Mouse (Mus musculus): ENCODE results near the gene Dnase1l2.

Gene Dnase1l2

DNA sequence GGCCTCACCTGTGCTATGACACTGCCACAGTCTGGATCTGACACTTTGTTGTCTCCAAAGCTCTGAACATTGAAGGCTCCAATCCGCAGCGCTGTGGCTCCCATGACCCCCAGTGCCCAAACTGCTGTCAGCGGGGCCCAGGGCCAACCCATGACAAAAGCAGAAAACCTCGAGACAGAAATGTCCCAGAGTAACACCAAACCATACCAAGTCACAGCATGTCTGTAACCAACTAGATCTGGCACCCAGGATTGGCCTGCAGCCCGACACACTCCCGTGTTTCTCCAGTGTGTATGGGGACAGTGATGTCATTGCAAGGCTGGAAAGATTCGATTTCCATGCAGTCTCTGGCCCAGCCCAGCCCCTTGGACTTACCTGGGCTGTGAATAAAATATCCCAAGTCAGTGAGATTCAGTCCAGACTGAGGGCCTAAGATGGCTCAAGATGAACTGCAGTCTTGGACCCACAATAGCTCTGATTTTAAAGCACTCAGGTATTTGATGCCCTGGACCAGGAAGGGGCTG lies at the start of gene Dnase1l2:
Gene Dnase1l2, minus strand, starts transcription at position 474 of the 524 bp plus-strand sequence.
- DNase-seq (ENCODE audit: low read depth, low spot score): no peak

DNA sequence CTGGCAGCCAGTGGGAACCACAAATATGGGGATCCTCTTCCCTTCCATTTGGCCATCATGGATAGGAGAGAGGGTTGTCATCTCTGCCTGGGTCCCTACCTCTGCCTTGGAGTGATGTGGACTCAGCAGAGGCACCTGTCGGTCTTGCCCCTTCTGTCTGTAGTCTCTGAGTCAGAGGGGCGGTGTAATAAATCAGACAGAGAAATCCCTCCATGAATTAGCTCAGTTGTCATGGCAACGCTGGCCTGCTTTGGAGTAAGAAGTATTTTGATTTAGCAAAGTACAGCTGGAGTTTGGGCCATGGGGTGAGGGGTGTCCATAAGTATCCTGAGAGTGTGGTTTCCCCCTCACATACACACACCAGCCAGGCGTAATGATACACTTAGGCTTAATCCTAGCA lies 47.5 kb upstream of the Dnase1l2 start:
- DNase-seq (ENCODE audit: low read depth, low spot score): no peak

DNA sequence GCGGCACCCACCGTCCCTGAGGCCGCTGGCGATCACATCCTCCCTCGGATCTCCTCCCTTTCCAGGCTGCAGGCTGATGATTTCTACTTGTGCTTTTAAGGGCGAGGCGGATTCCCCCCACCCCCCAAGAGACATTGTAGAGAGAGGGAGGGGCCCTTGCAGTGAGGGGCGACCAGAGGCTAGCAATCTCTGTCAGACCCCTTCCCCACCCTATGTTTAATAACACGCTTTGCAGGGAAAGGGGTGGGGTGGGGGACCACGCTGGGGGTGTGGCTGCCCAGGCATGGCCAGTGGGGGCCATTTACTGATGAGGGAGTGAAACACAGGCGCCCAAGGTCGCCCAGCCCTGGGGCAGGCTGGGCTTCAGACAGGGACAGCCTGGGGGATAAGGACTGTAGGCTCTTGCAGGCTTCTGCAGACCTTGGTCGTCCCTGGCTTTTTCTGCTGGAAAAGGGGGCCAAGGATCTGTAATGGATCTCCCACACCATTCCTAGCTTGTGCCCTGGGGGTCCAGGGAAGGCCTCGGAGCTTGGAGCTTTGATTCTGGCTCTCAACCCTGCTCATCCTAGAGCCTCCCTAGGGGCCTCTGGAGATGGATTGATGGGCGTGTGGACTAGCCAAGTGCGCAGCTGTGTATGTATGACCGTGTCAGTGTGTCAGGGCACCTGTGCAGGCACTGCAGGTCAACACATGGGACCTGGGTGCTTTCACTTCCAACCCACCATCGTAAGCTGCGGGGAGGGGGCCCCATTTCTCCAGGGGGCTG lies 46.5 kb upstream of the Dnase1l2 start:
- DNase-seq (ENCODE audit: low read depth, low spot score): no peak

DNA sequence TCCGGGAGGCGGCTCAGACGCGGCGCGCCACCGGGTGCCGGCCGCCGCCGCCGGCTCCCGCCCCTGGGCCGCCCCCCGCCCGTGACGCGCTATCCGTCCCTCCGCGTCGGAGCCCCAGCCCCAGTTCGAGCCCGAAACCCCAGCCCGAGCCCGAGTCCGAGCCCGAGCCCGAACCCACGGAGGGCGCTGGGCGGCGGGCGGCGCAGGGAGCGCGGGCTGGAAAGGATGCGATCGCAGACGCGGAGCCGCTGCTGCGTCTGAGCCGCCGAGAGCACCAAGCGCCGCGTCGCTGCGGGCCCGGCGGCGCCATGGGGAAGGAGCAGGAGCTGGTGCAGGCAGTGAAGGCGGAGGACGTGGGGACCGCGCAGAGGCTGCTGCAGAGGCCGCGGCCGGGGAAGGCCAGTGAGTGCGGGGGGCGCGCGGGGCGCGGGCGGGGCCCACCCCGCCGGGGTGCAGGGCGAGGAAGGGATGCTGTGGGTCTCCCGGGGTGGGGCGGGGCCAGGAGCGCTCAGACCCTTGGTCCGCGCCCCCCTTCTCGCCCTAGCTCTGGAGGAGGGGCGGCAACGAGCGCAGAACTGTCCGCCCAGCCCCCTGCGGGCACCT lies 45.9 kb upstream of the Dnase1l2 start:
- no peak for DNase-seq (ENCODE audit: low read depth, low spot score)

DNA sequence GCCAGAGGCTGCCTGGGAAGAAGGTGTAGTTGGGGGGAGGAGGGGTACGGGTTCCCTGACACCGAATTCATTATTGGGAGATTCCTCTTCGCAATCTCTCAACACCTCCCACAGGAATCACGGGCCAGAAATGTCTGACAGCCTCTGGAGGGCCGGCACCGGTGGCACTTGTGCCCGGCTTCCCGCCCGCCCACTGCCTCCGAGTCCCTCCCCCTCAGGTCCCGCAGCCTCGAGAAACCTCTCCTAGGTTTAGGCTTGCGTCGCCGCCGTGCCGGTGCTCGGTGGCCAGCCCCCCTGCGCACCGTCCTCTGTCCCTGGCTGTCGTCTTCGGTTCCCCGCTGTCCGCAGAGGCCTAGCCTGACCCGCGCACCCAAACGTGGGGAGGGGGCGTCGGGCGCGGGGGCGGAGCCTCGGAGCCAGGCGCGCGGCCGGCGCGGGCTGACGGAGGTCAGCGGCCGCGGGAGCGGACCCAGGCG lies 45.3 kb upstream of the Dnase1l2 start, which contains the start of gene Caskin1:
Gene Caskin1, plus strand, starts transcription at position 416 of the 476 bp plus-strand sequence.
- DNase-seq (ENCODE audit: low read depth, low spot score): no peak

DNA sequence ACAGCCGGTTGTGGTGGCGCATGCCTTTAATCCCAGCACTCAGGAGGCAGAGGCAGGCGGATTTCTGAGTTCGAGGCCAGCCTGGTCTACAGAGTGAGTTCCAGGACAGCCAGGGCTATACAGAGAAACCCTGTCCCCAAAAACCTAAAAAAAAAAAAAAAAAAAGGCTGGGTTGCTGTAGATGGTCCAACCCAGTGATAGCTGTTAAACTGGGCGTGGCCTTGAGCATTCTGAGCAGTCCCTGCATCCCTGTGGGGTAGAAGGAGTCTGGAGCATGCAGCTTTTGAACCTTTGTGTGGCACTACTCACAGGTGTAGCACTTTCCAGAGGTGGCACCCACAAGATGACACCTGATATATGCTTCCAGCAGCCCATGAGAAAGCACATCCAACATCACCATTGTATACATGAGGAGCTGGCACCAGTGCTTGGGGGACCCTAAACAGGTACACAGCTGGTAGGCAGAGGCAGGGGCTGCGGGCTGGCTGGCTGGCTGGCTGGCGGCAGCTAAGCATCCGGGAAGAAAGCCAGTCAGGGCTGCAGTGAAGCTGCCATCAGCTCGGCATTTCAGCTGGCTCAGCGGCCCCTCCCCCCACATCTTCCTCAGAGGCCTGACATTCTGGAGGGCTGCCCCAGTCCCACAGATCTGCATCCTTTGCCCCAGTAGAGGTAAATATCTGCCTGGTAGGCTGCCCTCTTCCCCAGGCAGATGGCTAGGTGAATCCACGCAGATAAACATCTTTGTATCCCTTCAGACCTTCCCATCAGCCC lies 42.4 kb upstream of the Dnase1l2 start:
- no peak for DNase-seq (ENCODE audit: low read depth, low spot score)

- DNase-seq (ENCODE audit: low read depth, low spot score): no peak
Measured at GRCm38 (mm10) chr17:24483495-24483894, 40.6 kb upstream of the Dnase1l2 start.

GRCm38 (mm10) chr17:24481027-24481815 lies 38.3 kb upstream of the Dnase1l2 start:
- no peak for DNase-seq (ENCODE audit: low read depth, low spot score)

GRCm38 (mm10) chr17:24480201-24480826 lies 37.4 kb upstream of the Dnase1l2 start:
- DNase-seq (ENCODE audit: low read depth, low spot score): no peak

DNA sequence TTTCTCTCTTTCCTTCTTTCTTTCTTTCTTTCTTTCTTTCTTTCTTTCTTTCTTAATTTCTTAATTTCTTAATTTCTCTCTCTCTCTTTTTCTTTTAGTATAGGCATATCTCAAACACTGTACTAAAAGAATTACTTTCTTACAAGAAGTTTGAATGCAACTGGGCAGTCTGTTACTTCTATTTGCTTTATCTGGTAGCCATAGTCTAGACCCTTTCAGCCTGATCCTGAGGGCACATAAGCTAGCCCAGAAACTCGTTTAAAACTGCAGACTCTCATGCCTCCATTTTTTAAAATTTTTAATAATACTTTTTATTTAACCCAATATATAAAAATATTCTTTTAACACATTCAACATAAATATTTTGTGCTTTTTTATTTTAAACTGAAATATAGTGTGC lies 36.5 kb upstream of the Dnase1l2 start:
- no peak for DNase-seq (ENCODE audit: low read depth, low spot score)

- peak; percentile 94 for DNase-seq (ENCODE audit: low read depth, low spot score)
Measured at GRCm38 (mm10) chr17:24478663-24479380, 35.9 kb upstream of the Dnase1l2 start, which contains the start of gene Mlst8. TSS of gene Mlst8 (minus strand) at chr17:24479078.

- DNase-seq (ENCODE audit: low read depth, low spot score): no peak
Measured at GRCm38 (mm10) chr17:24477985-24478600, 35.2 kb upstream of the Dnase1l2 start.

GRCm38 (mm10) chr17:24477053-24477984 lies 34.4 kb upstream of the Dnase1l2 start:
- no peak for DNase-seq (ENCODE audit: low read depth, low spot score)

GRCm38 (mm10) chr17:24476022-24476776 lies 33.3 kb upstream of the Dnase1l2 start:
- DNase-seq (ENCODE audit: low read depth, low spot score): no peak

- DNase-seq (ENCODE audit: low read depth, low spot score): no peak
Measured at GRCm38 (mm10) chr17:24475586-24475985, 32.7 kb upstream of the Dnase1l2 start.

GRCm38 (mm10) chr17:24474557-24474956 lies 31.7 kb upstream of the Dnase1l2 start:
- no peak for DNase-seq (ENCODE audit: low read depth, low spot score)

GRCm38 (mm10) chr17:24473612-24474275 lies 30.8 kb upstream of the Dnase1l2 start, which contains the start of gene Bricd5:
TSS of gene Bricd5 (plus strand) at chr17:24473884.
- no peak for DNase-seq (ENCODE audit: low read depth, low spot score)

Measured in embryo, embryonic 11.5 days (tissue).